Mouse (Mus musculus): ENCODE measurements around the gene Dcaf11. TPM values are rescaled to one million over a fixed set of nuclear protein-coding genes. Genes with fewer than 3 reads are reported as not detected.
A peak's percentile ranks its signal among the peaks of the same experiment; 100 is the strongest.

The Dcaf11 gene
- total RNA-seq, 2 experiments from 2014 or later: 107 to 153 TPM

DNA sequence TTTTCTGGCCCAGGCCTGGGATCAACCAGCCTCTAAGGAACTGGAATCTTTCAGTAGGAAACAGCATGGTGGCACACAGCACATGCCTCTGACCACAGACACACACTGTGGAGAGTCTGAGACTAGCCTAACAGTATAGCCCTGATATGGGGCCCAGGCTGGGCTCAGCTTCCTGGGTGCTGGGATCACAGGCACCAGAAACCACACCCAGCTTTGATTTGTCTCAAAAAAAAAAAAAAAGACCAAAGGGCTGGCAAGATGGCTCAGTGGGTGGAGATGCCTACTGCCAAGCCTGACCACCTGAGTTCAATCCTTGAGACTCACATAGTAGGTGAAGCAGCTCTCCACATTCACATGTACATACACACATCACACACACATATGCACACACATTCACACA lies 5.2 kb upstream of the Dcaf11 start:
- no peak for DNase-seq (ENCODE audit: low spot score in 2 of 2)

GRCm38 (mm10) chr14:55555788-55556187 lies 4.0 kb upstream of the Dcaf11 start:
- no peak for DNase-seq (ENCODE audit: low spot score in 2 of 2)

DNA sequence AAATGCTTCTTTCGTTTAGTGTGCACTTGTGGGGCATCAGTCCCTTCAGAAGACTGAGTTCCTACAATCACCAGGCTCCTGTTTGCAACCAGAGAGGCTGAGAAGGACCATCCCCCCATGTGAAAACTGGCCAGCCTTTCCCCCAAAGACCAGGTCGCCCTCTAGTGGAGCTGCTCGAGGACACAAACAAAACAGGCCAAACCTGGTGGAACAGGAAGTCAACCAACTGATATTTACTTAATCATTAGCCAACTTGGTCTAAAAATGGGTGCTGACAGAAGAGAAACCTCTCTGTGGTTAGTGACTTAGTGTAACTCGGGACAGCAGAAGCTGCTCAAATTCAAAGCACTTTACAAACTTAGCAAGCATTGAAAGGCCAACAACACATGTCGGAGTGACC lies 2.8 kb upstream of the Dcaf11 start:
- DNase-seq (ENCODE audit: low spot score in 2 of 2): peak; percentile 72 to 74

DNA sequence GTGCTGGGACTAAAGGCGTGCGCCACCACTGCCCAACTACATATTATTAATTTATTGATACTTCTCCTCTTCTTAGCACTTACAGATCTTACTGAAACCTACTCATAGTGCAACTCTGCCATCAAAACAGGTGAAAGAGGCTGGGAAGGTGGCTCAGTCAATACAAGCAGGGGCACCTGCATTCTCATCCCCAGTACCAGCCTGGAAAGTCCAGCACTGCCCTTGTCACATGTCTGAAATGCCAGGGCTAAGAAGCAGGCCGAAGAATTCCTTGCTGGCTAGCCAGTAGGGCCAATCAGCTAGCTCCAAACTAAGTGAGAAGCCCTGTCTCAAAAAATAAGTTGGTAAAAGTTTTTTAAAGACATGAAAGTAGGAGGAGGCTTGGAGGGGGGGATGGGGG lies 2.2 kb upstream of the Dcaf11 start:
- no peak for DNase-seq (ENCODE audit: low spot score in 2 of 2)

DNA sequence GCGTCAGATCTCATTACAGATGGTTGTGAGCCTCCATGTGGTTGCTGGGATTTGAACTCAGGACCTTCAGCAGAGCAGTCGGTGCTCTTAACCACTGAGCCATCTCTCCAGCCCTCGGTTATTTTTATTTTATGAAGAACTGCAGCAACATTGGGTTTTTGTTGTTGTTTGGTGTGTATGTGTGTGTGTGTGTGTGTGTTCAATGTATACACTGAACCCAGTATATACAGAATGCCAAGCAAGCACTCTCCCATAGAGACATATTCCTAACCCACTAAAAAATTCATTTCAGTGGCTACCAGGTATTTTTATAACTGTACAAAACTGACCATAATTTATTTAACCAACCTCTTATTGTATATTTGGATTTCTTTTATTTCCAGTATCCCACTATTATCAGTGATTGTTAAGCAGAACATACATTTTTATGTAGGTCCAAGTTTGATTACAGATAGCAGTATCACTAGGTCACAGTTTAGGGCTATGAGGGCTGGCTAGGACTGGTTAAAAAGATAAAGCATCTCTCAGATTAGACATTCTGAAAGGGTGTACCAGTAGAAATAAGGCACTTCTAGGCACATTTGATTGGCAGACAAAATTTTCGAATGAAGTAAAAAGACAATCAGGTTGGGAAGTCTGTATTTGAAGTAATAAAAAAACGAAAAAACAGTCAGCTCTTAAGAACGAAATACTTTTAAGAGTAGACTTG lies 912 bp upstream of the Dcaf11 start:
- no peak for DNase-seq (ENCODE audit: low spot score in 2 of 2)

DNA sequence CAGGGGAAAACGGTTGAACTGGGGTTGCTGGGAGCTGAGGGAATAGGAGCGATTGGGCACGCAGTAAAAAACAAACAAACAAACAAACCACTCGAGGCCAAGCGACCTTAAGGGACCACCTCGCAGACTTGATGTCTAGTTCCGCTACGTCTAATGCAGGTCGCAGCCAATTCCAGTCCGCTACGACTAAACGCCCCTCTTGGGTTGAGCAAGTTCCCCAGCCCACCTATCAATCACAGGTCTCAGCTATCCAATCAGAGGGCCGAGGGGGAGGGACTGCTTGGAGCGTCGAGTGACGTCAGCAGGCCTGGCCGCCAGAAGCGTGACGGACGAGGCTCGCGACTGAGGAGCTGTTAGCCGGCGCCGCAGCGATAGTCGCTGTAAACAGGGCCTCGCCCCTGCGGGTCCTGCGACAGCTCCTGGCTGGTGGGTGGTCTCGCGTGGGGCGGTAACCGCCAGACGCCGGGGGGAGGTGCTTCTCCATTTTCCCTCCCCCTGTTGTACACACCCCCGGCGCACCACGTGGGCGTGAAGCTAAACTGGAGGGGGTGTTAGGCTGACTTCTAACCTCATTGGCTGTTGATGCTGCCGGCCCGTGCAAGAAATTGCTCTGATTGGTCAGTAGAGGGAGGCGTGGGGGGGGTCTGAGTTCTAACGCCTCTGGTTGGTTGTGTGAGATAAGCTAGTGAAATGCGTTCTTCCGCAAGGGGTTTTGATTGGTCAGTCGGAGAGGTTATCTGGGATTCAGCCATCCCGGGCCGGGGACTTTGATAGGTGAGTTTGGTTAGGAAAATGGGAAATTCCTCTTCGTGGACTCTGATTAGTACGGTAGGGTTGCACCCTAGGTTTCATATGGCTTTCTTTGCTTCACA lies 632 bp downstream of the Dcaf11 start, which contains the start of gene A730061H03Rik:
TSS of gene A730061H03Rik (minus strand) at position 205 of the 872 bp plus-strand sequence.
- peak; percentile 92 to 94 for DNase-seq (ENCODE audit: low spot score in 2 of 2)

GRCm38 (mm10) chr14:55561860-55562259 lies 2.1 kb downstream of the Dcaf11 start:
- DNase-seq (ENCODE audit: low spot score in 2 of 2): no peak

GRCm38 (mm10) chr14:55563249-55563648 lies 3.4 kb downstream of the Dcaf11 start:
- DNase-seq (ENCODE audit: low spot score in 2 of 2): no peak

- DNase-seq (ENCODE audit: low spot score in 2 of 2): no peak
These were observed 5.9 kb downstream of the Dcaf11 start for GRCm38 (mm10) chr14:55565748-55566147.

DNA sequence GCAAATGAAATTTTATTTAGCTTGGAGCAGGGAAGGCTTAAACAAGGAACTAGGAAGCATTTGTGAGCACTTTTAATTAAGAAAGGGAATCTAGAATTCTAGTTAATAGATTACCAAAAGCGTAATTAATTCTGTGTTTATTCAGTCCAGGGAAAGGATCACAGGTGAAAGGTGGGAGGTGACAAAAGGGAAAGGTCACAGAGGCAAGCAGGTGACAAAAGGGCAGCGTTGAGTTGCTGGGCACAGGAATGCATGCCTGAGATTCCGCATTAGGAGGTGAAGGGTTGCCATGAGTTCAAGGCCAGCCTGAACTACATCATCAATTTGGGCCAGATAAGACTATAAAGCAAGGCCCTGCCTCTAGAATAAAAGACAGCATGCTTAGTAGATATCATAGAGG lies 7.7 kb downstream of the Dcaf11 start:
- no peak for DNase-seq (ENCODE audit: low spot score in 2 of 2)

- DNase-seq (ENCODE audit: low spot score in 2 of 2): no peak
These were observed 10.8 kb downstream of the Dcaf11 start for GRCm38 (mm10) chr14:55570588-55570987.

DNA sequence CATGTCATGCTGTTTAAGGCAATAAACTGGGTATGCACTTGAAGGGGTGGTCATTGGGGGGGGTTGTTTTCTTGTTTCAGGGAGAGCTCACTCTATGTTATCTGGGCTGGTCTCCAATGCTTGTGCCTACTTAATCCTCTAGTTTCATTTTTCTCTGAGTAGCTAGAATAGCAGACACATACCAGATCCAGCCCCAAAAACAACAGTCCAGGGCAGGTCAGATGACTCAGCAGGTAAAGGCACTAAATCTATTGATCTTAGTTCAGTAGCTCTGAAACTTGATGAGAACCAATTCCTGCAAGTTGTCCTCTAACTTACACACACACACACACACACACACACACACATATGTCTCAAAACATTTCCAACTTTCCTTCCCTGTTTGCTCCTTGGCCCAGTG lies 12.0 kb downstream of the Dcaf11 start:
- DNase-seq (ENCODE audit: low spot score in 2 of 2): no peak

DNA sequence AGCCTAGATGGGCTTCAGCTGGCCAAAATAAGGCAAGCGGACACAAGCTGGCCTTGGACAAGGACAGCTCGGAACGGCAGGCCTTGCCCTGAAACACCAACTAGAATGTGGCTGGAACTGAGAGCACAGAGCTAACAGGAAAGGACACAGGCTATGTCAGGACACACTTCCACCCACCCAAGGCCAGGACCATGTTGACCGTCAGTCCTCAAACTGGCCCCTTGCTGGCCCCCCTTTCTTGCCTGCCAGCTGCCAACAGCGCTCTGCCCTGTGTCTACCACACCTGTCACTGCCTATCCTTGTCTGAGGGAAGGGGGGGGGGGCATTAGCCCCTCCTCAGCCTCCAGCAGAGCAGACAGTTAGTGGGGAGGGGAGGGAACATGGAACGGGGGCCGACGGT lies 15.5 kb downstream of the Dcaf11 start, which contains the start of gene Fitm1:
TSS of gene Fitm1 (plus strand) at position 316 of the 400 bp plus-strand sequence.
- DNase-seq (ENCODE audit: low spot score in 2 of 2): no peak

DNA sequence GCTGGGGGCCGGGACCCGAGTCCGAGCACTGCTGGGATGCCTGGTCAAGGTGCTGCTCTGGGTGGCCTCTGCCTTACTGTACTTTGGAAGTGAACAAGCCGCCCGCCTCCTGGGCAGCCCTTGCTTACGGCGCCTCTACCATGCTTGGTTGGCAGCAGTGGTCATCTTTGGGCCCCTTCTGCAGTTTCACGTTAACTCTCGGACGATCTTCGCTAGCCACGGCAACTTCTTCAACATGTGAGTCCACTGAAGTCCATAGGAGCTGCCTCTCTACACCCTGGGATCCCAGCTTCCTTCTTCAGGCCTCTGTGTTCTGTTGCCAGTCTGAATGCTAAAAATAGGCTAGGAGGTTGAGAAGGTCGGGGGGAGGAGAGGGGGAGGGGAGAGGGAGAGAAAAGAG lies 15.9 kb downstream of the Dcaf11 start:
- DNase-seq (ENCODE audit: low spot score in 2 of 2): no peak

DNA sequence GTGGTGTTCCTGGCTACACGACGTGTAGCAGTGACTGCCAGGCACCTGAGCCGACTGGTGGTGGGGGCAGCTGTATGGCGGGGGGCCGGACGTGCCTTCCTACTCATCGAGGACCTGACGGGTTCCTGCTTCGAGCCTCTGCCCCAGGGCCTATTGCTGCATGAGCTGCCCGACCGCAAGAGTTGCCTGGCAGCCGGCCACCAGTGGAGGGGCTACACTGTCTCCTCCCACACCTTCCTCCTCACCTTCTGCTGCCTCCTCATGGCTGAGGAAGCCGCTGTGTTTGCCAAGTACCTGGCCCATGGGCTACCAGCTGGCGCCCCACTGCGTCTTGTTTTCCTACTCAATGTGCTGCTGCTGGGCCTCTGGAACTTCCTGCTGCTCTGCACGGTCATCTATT lies 16.6 kb downstream of the Dcaf11 start:
- DNase-seq (ENCODE audit: low spot score in 2 of 2): no peak

DNA sequence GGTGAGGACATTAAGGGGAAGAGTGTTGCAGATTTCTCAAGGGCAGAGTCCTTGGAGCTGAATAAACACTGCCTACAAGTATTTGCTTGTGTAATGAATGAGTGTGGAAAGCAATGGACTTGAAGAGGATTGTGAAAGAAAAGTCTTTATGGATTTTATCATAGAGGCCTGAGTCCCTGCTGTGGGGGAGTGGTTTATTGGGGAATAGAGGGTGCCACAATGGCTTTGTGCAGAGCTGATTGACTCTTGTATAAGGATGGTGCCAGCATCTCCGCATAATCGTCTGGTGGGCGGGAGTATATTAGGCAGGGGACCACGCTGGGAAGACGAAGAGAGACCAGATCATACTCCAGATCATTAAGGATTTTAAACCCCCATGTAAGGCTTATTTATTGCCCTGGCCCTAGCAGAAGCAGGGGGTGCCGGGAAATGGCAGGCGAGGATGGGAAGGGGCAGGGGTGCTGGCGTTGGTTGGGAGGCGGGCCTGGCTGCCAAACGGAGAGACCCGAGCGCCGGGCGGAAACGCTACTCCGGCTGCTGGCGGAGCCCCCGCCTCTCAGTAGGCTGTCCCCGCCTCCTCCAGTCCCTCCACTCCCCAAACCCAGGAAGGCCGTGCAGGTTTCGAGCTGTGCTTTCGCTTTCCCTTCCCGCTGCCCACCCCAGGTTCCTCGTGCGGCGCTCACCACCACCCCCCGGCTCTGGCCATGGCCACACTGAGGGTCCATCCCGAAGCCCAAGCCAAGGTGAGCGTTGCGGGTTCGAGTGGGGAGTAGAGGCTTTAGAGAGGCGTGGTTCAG lies 18.3 kb downstream of the Dcaf11 start, which contains the start of gene Psme1:
TSS of gene Psme1 (plus strand) at position 253 of the 797 bp plus-strand sequence.
- DNase-seq (ENCODE audit: low spot score in 2 of 2): peak; percentile 75 to 77

GRCm38 (mm10) chr14:55578668-55579269 lies 19.0 kb downstream of the Dcaf11 start:
- peak; percentile 66 to 72 for DNase-seq (ENCODE audit: low spot score in 2 of 2)

DNA sequence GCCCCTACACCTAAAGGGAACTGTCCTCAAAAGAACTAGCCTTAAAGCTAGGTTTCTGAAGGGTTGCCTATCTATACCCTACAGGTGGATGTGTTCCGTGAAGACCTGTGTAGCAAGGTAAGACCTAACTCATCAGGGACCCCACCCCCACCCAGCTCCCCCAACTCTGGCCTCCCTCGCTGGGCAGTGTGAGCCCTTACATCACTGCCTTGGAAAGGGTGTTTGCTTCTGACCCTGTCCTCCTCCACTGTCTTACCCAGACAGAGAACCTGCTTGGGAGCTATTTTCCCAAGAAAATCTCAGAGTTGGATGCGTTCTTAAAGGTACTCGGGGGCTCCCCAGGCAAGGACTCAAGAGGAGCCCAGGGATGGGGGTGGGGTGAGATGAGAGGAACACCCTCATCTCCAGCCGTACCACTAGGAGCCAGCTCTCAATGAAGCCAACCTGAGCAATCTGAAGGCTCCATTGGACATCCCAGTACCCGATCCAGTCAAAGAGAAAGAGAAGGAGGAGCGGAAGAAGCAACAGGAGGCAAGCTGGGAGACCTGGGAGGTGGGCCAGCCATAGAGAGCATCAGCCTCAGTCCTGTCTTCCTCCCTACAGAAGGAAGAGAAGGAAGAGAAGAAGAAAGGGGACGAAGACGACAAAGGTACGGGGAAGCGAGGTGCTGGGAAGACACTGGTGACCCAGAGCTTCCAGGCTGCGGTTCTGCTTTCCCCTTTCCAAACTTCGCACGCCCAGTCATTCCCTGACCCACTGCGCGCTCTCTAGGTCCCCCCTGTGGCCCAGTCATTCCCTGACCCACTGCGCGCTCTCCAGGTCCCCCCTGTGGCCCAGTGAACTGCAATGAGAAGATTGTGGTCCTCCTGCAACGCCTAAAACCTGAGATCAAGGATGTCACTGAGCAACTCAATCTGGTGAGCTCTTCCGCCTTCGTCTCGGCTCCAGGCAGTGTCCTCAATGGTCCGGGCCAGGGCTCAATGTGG lies 20.0 kb downstream of the Dcaf11 start:
- DNase-seq (ENCODE audit: low spot score in 2 of 2): no peak

DNA sequence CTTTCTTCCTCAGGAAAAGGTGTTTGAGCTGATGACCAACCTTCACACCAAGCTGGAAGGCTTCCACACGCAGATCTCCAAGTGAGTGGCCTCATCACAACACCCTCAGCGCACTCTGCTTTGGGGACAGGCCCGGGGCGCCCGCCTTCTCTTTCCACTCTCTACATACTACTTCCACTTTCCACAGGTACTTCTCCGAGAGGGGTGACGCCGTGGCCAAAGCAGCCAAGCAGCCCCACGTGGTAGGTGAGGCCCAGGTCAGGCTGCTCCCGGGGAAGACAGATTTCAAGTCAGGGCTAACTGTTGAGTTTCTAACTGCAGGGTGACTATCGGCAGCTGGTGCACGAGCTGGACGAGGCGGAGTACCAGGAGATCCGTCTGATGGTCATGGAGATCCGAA lies 20.9 kb downstream of the Dcaf11 start:
- no peak for DNase-seq (ENCODE audit: low spot score in 2 of 2)

Data from adrenal gland, adult 18-20 months (tissue).